Mouse (Mus musculus): ENCODE results near the gene Cd46.

DNA sequence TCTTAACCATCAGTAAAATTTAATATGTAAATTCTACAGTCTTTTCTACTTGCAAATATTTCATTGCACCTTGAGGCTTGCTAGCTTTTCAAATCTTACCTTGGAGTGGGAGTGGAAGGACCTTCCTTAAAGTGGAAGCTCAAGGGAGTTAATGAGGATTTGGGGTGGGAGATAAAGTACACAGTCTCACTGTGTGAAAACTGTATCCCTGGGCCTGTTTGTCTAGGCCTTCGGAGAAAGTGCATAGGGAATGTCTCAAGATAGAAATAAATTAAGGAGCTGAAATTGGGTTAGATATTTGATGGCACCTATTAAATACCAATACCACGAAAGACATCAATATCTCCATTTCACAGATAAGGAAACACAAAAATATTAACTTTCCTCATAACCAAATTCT is 38.4 kb upstream of the Cd46 start:
- no peak for TF ChIP-seq CTCF (IDR thresholded peaks at IDR 0.05; ENCODE audit: low read depth)
- no peak for TF ChIP-seq EP300 (optimal IDR thresholded peaks at IDR 0.05)

Data from stomach, postnatal 0 days (tissue).